Mouse (Mus musculus) E14TG2a.4 (cell line): ENCODE measurements around the gene Iqch.

ENCODE experiments used
- H3K27me3 ChIP-seq: 2 replicates; pipeline ENCODE4 v1.6.1; 2014; ENCODE audit warnings: low read length, control low read depth; ENCODE audit not compliant: insufficient read depth
- H3K36me3 ChIP-seq: 2 replicates; pipeline ENCODE4 v1.6.1; 2014; ENCODE audit warnings: low read length, control low read depth; ENCODE audit not compliant: insufficient read depth
- H3K4me1 ChIP-seq: replicated peaks from 2 replicates; pipeline ENCODE4 v1.6.1; 2014; ENCODE audit warnings: low read depth, low read length, control low read depth
- H3K4me3 ChIP-seq: replicated peaks from 2 replicates; pipeline ENCODE4 v1.5.1; 2014; ENCODE audit warnings: mild to moderate bottlenecking, low read length
- H3K9me3 ChIP-seq: 2 replicates; pipeline ENCODE4 v1.6.1; 2014; ENCODE audit warnings: low read length, control low read depth
- CTCF ChIP-seq: conservative IDR thresholded peaks from 2 replicates; pipeline ENCODE4 v1.5.1; 2014; ENCODE audit warnings: low read length
- NANOG ChIP-seq: IDR thresholded peaks from 2 replicates; pipeline ENCODE4 v1.6.1; 2014; ENCODE audit warnings: borderline replicate concordance, low read length, mixed read lengths
- POU5F1 ChIP-seq: IDR thresholded peaks from 2 replicates; pipeline ENCODE4 v1.6.1; 2014; ENCODE audit warnings: low read length, borderline replicate concordance

Iqch gene

GRCm38 (mm10) chr9:63617967-63618366 lies 15.7 kb upstream of the Iqch start:
- no peaks in the 10 kb centered on the region for H3K9me3 ChIP-seq
- peaks cover 60% of the 10 kb centered on the region for H3K36me3 ChIP-seq
- no peak overlapping the region for H3K4me3 ChIP-seq
- no peak for TF ChIP-seq CTCF
- no peak for TF ChIP-seq POU5F1
- no peak for TF ChIP-seq NANOG
- no peaks in the 10 kb centered on the region for H3K27me3 ChIP-seq
- peaks cover 14% of the 10 kb centered on the region for H3K4me1 ChIP-seq

GRCm38 (mm10) chr9:63614018-63614985 lies 12.0 kb upstream of the Iqch start:
- TF ChIP-seq NANOG (no peak), POU5F1 (no peak), CTCF (no peak)
- no peaks in the 10 kb centered on the region for H3K9me3 ChIP-seq
- peaks cover 45% of the 10 kb centered on the region for H3K4me1 ChIP-seq
- peaks cover 42% of the 10 kb centered on the region for H3K36me3 ChIP-seq
- no peaks in the 10 kb centered on the region for H3K27me3 ChIP-seq
- no peak overlapping the region for H3K4me3 ChIP-seq

- Histone ChIP-seq H3K36me3 (peaks cover 40% of the 10 kb centered on the region), H3K4me3 (no peak overlapping the region), H3K27me3 (no peaks in the 10 kb centered on the region), H3K4me1 (peaks cover 53% of the 10 kb centered on the region), H3K9me3 (no peaks in the 10 kb centered on the region)
- TF ChIP-seq CTCF (no peak), POU5F1 (no peak), NANOG (no peak)
Observed at GRCm38 (mm10) chr9:63613569-63613968, 11.3 kb upstream of the Iqch start.

GRCm38 (mm10) chr9:63612565-63613515 lies 10.5 kb upstream of the Iqch start:
- H3K27me3 ChIP-seq = no peaks in the 10 kb centered on the region
- TF ChIP-seq POU5F1 (no peak), NANOG (no peak), CTCF (no peak)
- H3K9me3 ChIP-seq = no peaks in the 10 kb centered on the region
- peaks cover 54% of the 10 kb centered on the region for H3K4me1 ChIP-seq
- peaks cover 44% of the 10 kb centered on the region for H3K36me3 ChIP-seq
- no peak overlapping the region for H3K4me3 ChIP-seq

- no peaks in the 10 kb centered on the region for H3K27me3 ChIP-seq
- TF ChIP-seq NANOG (no peak), POU5F1 (no peak), CTCF (no peak)
- peaks cover 40% of the 10 kb centered on the region for H3K36me3 ChIP-seq
- H3K4me1 ChIP-seq = peaks cover 54% of the 10 kb centered on the region
- no peaks in the 10 kb centered on the region for H3K9me3 ChIP-seq
- no peak overlapping the region for H3K4me3 ChIP-seq
Observed at GRCm38 (mm10) chr9:63611967-63612366, 9.7 kb upstream of the Iqch start.

GRCm38 (mm10) chr9:63610841-63611366 lies 8.6 kb upstream of the Iqch start:
- no peaks in the 10 kb centered on the region for H3K9me3 ChIP-seq
- no peak overlapping the region for H3K4me3 ChIP-seq
- H3K36me3 ChIP-seq = peaks cover 33% of the 10 kb centered on the region
- peaks cover 56% of the 10 kb centered on the region for H3K4me1 ChIP-seq
- no peaks in the 10 kb centered on the region for H3K27me3 ChIP-seq
- TF ChIP-seq CTCF = no peak

GRCm38 (mm10) chr9:63610231-63610630 lies 7.9 kb upstream of the Iqch start:
- Histone ChIP-seq H3K27me3 (no peaks in the 10 kb centered on the region), H3K4me1 (peaks cover 59% of the 10 kb centered on the region), H3K4me3 (no peak overlapping the region), H3K36me3 (peaks cover 33% of the 10 kb centered on the region), H3K9me3 (no peaks in the 10 kb centered on the region)
- TF ChIP-seq NANOG (no peak), POU5F1 (no peak), CTCF (peak; percentile 59)

- peaks cover 33% of the 10 kb centered on the region for H3K36me3 ChIP-seq
- no peaks in the 10 kb centered on the region for H3K9me3 ChIP-seq
- H3K4me1 ChIP-seq = peaks cover 60% of the 10 kb centered on the region
- H3K27me3 ChIP-seq = no peaks in the 10 kb centered on the region
- H3K4me3 ChIP-seq = no peak overlapping the region
- TF ChIP-seq POU5F1 (no peak), NANOG (no peak), CTCF (no peak)
Observed at GRCm38 (mm10) chr9:63609776-63610175, 7.5 kb upstream of the Iqch start.
